Mouse (Mus musculus) kidney, adult 2 months (tissue): ENCODE data around the gene Smarcc1. TPM values are rescaled to one million over a fixed set of nuclear protein-coding genes. Genes with fewer than 3 reads are reported as not detected.

Experiments used
- DNase-seq: peaks from one replicate; pipeline ENCODE4 v3.0.0; 2021
- H3K27ac ChIP-seq: fragments of 200-500 bp; 2 replicates; pipeline ENCODE4 v1.5.1; 2012; ENCODE audit warnings: low read depth, low read length, control low read depth, inconsistent platforms; ENCODE audit not compliant: insufficient read depth
- H3K27me3 ChIP-seq: fragments of 200-500 bp; replicated peaks from 2 replicates; pipeline ENCODE4 v1.6.1; 2012; ENCODE audit warnings: mild to moderate bottlenecking, moderate library complexity, low read length, inconsistent platforms; ENCODE audit not compliant: control insufficient read depth, insufficient read depth
- H3K36me3 ChIP-seq: fragments of 200-500 bp; 2 replicates; pipeline ENCODE4 v1.6.1; 2012; ENCODE audit warnings: mild to moderate bottlenecking, moderate library complexity, low read length, inconsistent platforms; ENCODE audit not compliant: control insufficient read depth, insufficient read depth
- H3K4me1 ChIP-seq: fragments of 200-500 bp; 2 replicates; pipeline ENCODE4 v1.6.1; 2011; ENCODE audit warnings: low read length; ENCODE audit not compliant: control insufficient read depth, insufficient read depth
- H3K4me3 ChIP-seq: fragments of 200-500 bp; 2 replicates; pipeline ENCODE4 v1.5.1; 2011; ENCODE audit warnings: mild to moderate bottlenecking, low read depth, low read length, control low read depth; ENCODE audit not compliant: insufficient read depth
- CTCF ChIP-seq: fragments of 200-500 bp; conservative IDR thresholded peaks from 2 replicates; pipeline ENCODE4 v1.5.1; 2011; ENCODE audit warnings: low read depth, mild to moderate bottlenecking, control low read depth, low read length, moderate library complexity, mixed read lengths; ENCODE audit not compliant: insufficient read depth, insufficient read length
- POLR2A ChIP-seq: fragments of 200-500 bp; IDR thresholded peaks from one replicate; pipeline ENCODE4 v1.6.1; 2011; ENCODE audit warnings: low read depth, low read length, control low read depth
- WGBS: fragments of 180-500 bp; shearing (Covaris S2); methylation state at CpG from one replicate; pipeline ENCODE4 v1.1.7; 2018; 5-methylcytosine and 5-hydroxymethylcytosine counted together
- polyA plus RNA-seq: library from polyadenylated mRNA; depleted of rRNA; stranded (reverse); fragments of >200 nt; gene quantifications from 2 replicates; pipeline ENCODE4 v1.2.3, GENCODE M21; 2012

Gene Smarcc1
- polyA plus RNA-seq, 1 experiment = 12.0 TPM

DNA sequence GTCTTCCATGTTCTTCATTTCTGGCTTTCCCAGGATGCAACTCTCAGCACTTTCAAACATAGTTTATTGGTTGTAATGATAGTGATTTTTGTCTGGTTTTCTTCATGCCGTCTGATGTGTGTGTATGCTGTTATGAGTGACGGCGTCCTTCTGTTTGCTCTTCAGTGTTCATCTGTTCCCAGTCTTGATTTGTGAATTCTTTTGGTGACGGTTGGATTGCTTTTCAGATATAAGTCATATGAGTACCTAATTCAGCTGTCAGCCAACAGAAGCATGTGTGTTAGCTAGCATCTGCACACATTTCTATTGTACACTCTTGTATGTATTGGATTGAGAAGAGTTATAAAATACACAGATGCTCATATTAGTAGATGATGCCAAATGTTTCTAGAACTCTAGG, 106.8 kb downstream of the Smarcc1 start:
- WGBS = 91% methylated on average over 4 of the region's 4 CpGs
- peaks cover 3% of the 10 kb centered on the region for H3K36me3 ChIP-seq

DNA sequence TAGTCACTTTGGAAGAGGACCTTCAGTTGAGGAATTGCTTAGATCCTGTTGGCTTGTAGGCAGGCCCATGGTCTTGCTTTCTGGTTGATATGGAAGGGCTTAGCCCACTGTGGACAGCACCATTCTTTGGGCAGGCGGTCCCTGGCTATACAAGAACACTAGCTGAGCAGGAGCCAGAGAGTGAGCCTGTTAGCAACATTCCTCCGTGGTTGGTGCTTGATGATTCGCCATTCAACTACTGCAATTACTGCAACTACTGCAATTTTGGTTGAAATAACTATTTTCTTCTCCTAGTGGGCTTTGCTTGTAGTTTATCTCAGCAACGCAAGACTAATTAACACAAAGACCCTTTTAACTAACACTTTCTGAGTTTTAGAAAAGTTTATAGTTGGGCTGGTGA, 108.7 kb downstream of the Smarcc1 start:
- Histone ChIP-seq H3K27me3 (no peaks in the 10 kb centered on the region), H3K4me1 (no peaks in the 10 kb centered on the region), H3K36me3 (peaks cover 3% of the 10 kb centered on the region), H3K4me3 (no peak overlapping the region), H3K27ac (no peak overlapping the region)
- 95% methylated on average over 4 of the region's 4 CpGs for WGBS
- no peak for TF ChIP-seq CTCF
- no peak for TF ChIP-seq POLR2A
- DNase-seq = no peak

More for the DNA sequence above, 106.8 kb downstream of the Smarcc1 start:
- H3K4me1 ChIP-seq = no peaks in the 10 kb centered on the region
- TF ChIP-seq POLR2A (no peak), CTCF (no peak)
- no peak overlapping the region for H3K27ac ChIP-seq
- H3K4me3 ChIP-seq = no peak overlapping the region
- DNase-seq = no peak
- no peaks in the 10 kb centered on the region for H3K27me3 ChIP-seq

DNA sequence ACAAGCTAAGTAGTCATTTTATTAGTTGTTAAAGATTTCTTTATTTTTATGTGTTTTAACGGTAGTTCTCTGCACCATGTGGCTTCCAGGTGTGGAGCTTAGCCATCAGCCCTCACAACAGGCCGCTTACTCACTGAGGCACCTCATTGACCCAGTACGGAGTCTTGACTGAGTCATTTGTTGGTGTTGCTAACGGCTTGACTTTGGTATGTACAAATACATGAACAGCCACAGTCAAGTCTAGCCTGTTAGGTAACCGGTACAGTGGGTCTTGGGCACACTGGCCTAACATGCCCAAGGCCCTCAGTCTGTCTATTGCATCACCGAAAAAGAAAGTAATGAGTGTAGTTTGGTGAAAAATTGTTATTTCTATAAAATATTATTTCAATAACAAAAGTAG, 111.2 kb downstream of the Smarcc1 start:
- Histone ChIP-seq H3K27me3 (no peaks in the 10 kb centered on the region), H3K27ac (no peak overlapping the region), H3K4me3 (no peak overlapping the region), H3K36me3 (peaks cover 1% of the 10 kb centered on the region; the same call in 1 of the 2 replicates), H3K4me1 (no peaks in the 10 kb centered on the region)
- no peak for TF ChIP-seq CTCF
- no peak for TF ChIP-seq POLR2A
- 89% methylated on average over 6 of the region's 6 CpGs for WGBS
- DNase-seq = no peak

DNA sequence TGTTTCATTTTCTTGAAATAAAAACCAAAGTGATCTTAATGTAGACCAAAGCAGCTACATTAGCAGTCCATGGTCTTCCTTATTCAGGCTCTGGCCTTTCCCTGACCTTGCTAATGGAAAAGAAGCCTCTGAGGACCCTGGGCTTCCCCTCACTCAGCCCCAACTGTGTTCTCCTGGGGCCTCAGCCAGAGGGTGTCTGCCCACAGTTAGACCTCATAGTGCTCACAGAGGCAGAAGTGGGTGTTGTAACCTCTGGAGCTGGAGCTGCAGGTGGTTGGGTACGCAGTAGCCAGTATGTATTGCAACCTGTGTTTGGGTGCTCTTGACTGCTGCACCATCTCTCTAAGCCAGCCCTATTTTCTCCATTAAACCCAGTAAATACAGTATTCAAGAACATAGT, 111.6 kb downstream of the Smarcc1 start:
- Histone ChIP-seq H3K36me3 (peaks cover 1% of the 10 kb centered on the region; the same call in 1 of the 2 replicates), H3K4me3 (no peak overlapping the region), H3K4me1 (no peaks in the 10 kb centered on the region), H3K27ac (no peak overlapping the region), H3K27me3 (no peaks in the 10 kb centered on the region)
- TF ChIP-seq CTCF (no peak), POLR2A (no peak)
- no peak for DNase-seq
- WGBS = 100% methylated on average over 1 of the region's 1 CpGs

DNA sequence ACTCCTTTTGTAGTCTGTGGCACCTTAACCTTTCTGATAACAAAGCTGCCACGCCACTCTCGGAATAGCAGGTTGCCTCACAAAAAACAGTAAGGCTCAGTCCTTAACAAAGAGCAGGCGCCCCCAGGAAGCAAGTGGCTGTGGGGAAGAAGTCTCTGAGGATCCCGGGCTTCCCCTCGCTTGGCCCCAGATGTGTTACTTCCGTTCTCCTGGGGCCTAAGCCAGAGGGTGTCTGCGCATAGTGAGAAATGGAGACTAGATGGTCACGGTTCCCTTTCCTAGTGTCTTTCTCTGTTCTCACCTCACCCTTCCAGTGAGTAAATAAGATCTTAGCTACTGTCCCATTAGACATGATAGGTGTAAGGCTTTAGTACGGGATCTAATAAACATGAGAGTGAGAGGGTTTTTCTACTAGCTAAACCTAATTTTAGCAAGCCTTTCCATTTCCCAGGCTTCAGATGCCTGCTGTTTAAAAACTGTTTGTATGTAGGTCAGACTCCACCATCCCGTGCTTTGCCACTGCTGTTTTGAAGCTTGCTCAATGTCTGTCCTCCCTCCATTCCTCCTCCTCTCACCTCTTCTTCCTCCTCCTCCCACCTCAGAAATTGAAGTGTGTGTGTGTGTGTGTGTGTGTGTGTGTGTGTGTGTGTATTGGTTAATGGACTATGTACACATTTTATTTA, 112.2 kb downstream of the Smarcc1 start:
- no peak overlapping the region for H3K4me3 ChIP-seq
- H3K27ac ChIP-seq = no peak overlapping the region
- no peak for TF ChIP-seq CTCF
- no peak for TF ChIP-seq POLR2A
- no peaks in the 10 kb centered on the region for H3K27me3 ChIP-seq
- peaks cover 1% of the 10 kb centered on the region; the same call in 1 of the 2 replicates for H3K36me3 ChIP-seq
- DNase-seq = no peak
- WGBS = 84% methylated on average over 10 of the region's 10 CpGs
- H3K4me1 ChIP-seq = no peaks in the 10 kb centered on the region

DNA sequence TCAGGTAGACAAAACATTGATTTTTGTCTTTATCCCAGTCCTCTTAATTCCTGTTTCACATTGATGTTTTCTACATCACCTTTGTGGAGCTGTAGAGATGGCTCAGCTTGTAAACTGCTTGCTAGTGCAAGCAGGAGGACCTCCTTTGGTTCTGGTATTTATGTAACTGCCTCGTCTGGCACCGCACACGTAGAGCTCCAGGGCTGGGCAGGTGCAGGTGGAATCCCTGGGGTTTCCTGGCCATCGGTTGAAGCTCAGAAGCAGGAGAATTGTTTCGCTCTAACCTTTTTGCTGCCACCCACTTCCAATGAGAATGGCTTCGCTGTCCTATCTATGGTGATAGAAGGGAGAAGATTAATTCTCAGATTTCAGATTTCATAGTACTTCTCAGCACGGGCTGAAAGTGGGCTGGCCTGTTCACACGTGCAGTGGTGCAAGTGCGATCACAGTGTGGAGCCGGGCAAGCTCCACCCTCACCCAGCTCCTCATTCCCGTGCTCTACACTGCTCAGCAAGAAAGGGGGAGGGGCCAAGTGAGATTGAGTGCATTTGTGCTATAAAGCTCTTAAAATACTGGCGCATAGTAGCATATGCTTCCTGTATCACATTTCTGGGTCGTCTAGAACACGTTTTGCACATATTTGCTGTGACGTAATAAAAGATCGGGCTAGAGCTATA, 113.0 kb downstream of the Smarcc1 start:
- H3K27ac ChIP-seq = no peak overlapping the region
- H3K36me3 ChIP-seq = peaks cover 1% of the 10 kb centered on the region
- TF ChIP-seq POLR2A = no peak
- TF ChIP-seq CTCF = no peak
- no peak for DNase-seq
- H3K4me3 ChIP-seq = no peak overlapping the region
- H3K27me3 ChIP-seq = no peaks in the 10 kb centered on the region
- WGBS = 79% methylated on average over 16 of the region's 16 CpGs
- H3K4me1 ChIP-seq = no peaks in the 10 kb centered on the region

DNA sequence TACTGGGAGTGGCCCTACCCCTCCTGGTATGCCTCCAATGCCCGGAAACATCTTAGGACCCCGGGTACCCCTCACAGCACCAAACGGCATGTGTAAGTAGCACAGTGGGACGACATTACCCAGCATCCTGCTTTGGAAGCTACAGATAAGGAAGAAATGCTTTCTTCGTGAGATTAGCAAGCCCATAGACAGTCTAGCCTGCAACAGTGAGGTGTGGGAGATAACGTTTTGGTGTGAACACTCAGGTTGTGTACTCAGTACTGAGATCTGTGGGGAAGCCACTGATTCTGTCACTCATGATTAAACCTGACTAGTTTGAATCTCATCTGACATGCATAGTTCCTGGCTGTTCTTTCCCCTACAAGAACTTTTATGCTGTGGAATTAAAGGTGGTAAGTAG, 117.5 kb downstream of the Smarcc1 start:
- H3K27ac ChIP-seq = no peak overlapping the region
- H3K4me3 ChIP-seq = no peak overlapping the region
- no peaks in the 10 kb centered on the region for H3K27me3 ChIP-seq
- H3K4me1 ChIP-seq = no peaks in the 10 kb centered on the region
- H3K36me3 ChIP-seq = peaks cover 1% of the 10 kb centered on the region
- no peak for DNase-seq
- TF ChIP-seq POLR2A (no peak), CTCF (no peak)
- 96% methylated on average over 6 of the region's 6 CpGs for WGBS
